Mouse (Mus musculus): ENCODE data around the gene Gpatch8. TPM values are rescaled to one million over a fixed set of nuclear protein-coding genes. Genes with fewer than 3 reads are reported as not detected.

Gene Gpatch8
- total and polyA plus RNA-seq, 3 experiments = 17.9 to 29.7 (median 25.8) TPM

- peak; percentile 72 for DNase-seq (ENCODE audit: low read depth, low spot score)
- no peaks in the 10 kb centered on the region for H3K27me3 ChIP-seq (ENCODE audit: control insufficient read depth in 1 of 2, insufficient read depth in 2 of 2, low read length in 2 of 2)
- H3K9ac ChIP-seq (ENCODE audit: control insufficient read depth, low read depth, low read length, poor library complexity, severe bottlenecking) = no peak overlapping the region
- H3K36me3 ChIP-seq (ENCODE audit: control insufficient read depth in 1 of 2, insufficient read depth in 2 of 2, low read length in 2 of 2) = peaks cover 0 to 25% of the 10 kb centered on the region in 2 experiments; a peak in 2 of 4 replicates
- peak; percentile 28 for TF ChIP-seq SMC3 (IDR thresholded peaks at IDR 0.05; ENCODE audit: low read depth, low read length)
- TF ChIP-seq CTCF (IDR thresholded peaks at IDR 0.05 in 2 of 3, conservative IDR thresholded peaks at IDR 0.05 in 1 of 3; ENCODE audit: control insufficient read depth in 1 of 3, insufficient read depth in 1 of 3, low read depth in 2 of 3, low read length in 3 of 3, poor library complexity in 1 of 3, severe bottlenecking in 1 of 3) = peak; percentile 79 to 96 (median 94)
- peak; percentile 15 for TF ChIP-seq RAD21 (IDR thresholded peaks at IDR 0.05; ENCODE audit: low read depth, low read length)
- TF ChIP-seq ELF1 (IDR thresholded peaks at IDR 0.05; ENCODE audit: low read depth, low read length) = no peak
- peak overlapping the region; percentile 4 to 21; a peak in 2 of 4 replicates for H3K4me3 ChIP-seq (ENCODE audit: control insufficient read depth in 1 of 2, insufficient read depth in 1 of 2, low read depth in 2 of 2, low read length in 2 of 2)
- H3K4me1 ChIP-seq (ENCODE audit: control insufficient read depth in 1 of 2, insufficient read depth in 2 of 2, low read length in 2 of 2) = peaks cover 15 to 21% of the 10 kb centered on the region in 2 experiments
- H3K79me2 ChIP-seq (ENCODE audit: control insufficient read depth, insufficient read depth, low read length, poor library complexity) = peaks cover 2% of the 10 kb centered on the region; the same call in 1 of the 2 replicates
- H3K9me3 ChIP-seq (replicated peaks; ENCODE audit: insufficient read depth, low read length) = no peaks in the 10 kb centered on the region
- peak overlapping the region; percentile 85 for H3K27ac ChIP-seq (ENCODE audit: control insufficient read depth, low read depth, low read length)
Observed at GRCm38 (mm10) chr11:102568191-102568590, 12.0 kb upstream of the Gpatch8 start.

GRCm38 (mm10) chr11:102567723-102568122, 11.5 kb upstream of the Gpatch8 start:
- Histone ChIP-seq H3K27ac (ENCODE audit: control insufficient read depth, low read depth, low read length) (peak overlapping the region; percentile 85; the same call in 1 of the 2 replicates), H3K36me3 (ENCODE audit: control insufficient read depth in 1 of 2, insufficient read depth in 2 of 2, low read length in 2 of 2) (peaks cover 0 to 25% of the 10 kb centered on the region in 2 experiments; a peak in 2 of 4 replicates), H3K4me3 (ENCODE audit: control insufficient read depth in 1 of 2, insufficient read depth in 1 of 2, low read depth in 2 of 2, low read length in 2 of 2) (no peak overlapping the region), H3K9ac (ENCODE audit: control insufficient read depth, low read depth, low read length, poor library complexity, severe bottlenecking) (no peak overlapping the region), H3K27me3 (ENCODE audit: control insufficient read depth in 1 of 2, insufficient read depth in 2 of 2, low read length in 2 of 2) (no peaks in the 10 kb centered on the region), H3K4me1 (ENCODE audit: control insufficient read depth in 1 of 2, insufficient read depth in 2 of 2, low read length in 2 of 2) (peaks cover 15 to 21% of the 10 kb centered on the region in 2 experiments), H3K9me3 (replicated peaks; ENCODE audit: insufficient read depth, low read length) (no peaks in the 10 kb centered on the region), H3K79me2 (ENCODE audit: control insufficient read depth, insufficient read depth, low read length, poor library complexity) (peaks cover 2% of the 10 kb centered on the region; the same call in 1 of the 2 replicates)
- no peak for TF ChIP-seq MXI1 (IDR thresholded peaks at IDR 0.05; ENCODE audit: low read depth, low read length)
- TF ChIP-seq TBP (IDR thresholded peaks at IDR 0.05; ENCODE audit: low read depth, low read length) = peak; percentile 77
- TF ChIP-seq RAD21 (IDR thresholded peaks at IDR 0.05; ENCODE audit: low read depth, low read length) = no peak
- TF ChIP-seq SMC3 (IDR thresholded peaks at IDR 0.05; ENCODE audit: low read depth, low read length) = no peak
- no peak for TF ChIP-seq KAT2A (conservative IDR thresholded peaks at IDR 0.05; ENCODE audit: low read depth, low read length)
- DNase-seq (ENCODE audit: low read depth, low spot score) = no peak

GRCm38 (mm10) chr11:102567157-102567556, 11.0 kb upstream of the Gpatch8 start:
- TF ChIP-seq MAX (IDR thresholded peaks at IDR 0.05; ENCODE audit: low read length) = no peak
- TF ChIP-seq MAFK (IDR thresholded peaks at IDR 0.05; ENCODE audit: borderline replicate concordance, low read depth, low read length) = no peak
- TF ChIP-seq BHLHE40 (IDR thresholded peaks at IDR 0.05; ENCODE audit: borderline replicate concordance, low read depth, low read length) = no peak
- TF ChIP-seq CTCF (IDR thresholded peaks at IDR 0.05 in 2 of 3, conservative IDR thresholded peaks at IDR 0.05 in 1 of 3; ENCODE audit: control insufficient read depth in 1 of 3, insufficient read depth in 1 of 3, low read depth in 2 of 3, low read length in 3 of 3, poor library complexity in 1 of 3, severe bottlenecking in 1 of 3) = peak in 2 of 3 experiments; percentile 13 to 26; a peak in 3 of 6 replicates
- Histone ChIP-seq H3K4me1 (ENCODE audit: control insufficient read depth in 1 of 2, insufficient read depth in 2 of 2, low read length in 2 of 2) (peaks cover 15 to 21% of the 10 kb centered on the region in 2 experiments), H3K79me2 (ENCODE audit: control insufficient read depth, insufficient read depth, low read length, poor library complexity) (peaks cover 2% of the 10 kb centered on the region; the same call in 1 of the 2 replicates), H3K36me3 (ENCODE audit: control insufficient read depth in 1 of 2, insufficient read depth in 2 of 2, low read length in 2 of 2) (peaks cover 0 to 25% of the 10 kb centered on the region in 2 experiments; a peak in 2 of 4 replicates), H3K9me3 (replicated peaks; ENCODE audit: insufficient read depth, low read length) (no peaks in the 10 kb centered on the region), H3K9ac (ENCODE audit: control insufficient read depth, low read depth, low read length, poor library complexity, severe bottlenecking) (no peak overlapping the region), H3K4me3 (ENCODE audit: control insufficient read depth in 1 of 2, insufficient read depth in 1 of 2, low read depth in 2 of 2, low read length in 2 of 2) (no peak overlapping the region), H3K27me3 (ENCODE audit: control insufficient read depth in 1 of 2, insufficient read depth in 2 of 2, low read length in 2 of 2) (no peaks in the 10 kb centered on the region), H3K27ac (ENCODE audit: control insufficient read depth, low read depth, low read length) (no peak overlapping the region)
- no peak for DNase-seq (ENCODE audit: low read depth, low spot score)
